ENCODE assay signal across 7 mouse cellular contexts in the genomic region with DNA sequence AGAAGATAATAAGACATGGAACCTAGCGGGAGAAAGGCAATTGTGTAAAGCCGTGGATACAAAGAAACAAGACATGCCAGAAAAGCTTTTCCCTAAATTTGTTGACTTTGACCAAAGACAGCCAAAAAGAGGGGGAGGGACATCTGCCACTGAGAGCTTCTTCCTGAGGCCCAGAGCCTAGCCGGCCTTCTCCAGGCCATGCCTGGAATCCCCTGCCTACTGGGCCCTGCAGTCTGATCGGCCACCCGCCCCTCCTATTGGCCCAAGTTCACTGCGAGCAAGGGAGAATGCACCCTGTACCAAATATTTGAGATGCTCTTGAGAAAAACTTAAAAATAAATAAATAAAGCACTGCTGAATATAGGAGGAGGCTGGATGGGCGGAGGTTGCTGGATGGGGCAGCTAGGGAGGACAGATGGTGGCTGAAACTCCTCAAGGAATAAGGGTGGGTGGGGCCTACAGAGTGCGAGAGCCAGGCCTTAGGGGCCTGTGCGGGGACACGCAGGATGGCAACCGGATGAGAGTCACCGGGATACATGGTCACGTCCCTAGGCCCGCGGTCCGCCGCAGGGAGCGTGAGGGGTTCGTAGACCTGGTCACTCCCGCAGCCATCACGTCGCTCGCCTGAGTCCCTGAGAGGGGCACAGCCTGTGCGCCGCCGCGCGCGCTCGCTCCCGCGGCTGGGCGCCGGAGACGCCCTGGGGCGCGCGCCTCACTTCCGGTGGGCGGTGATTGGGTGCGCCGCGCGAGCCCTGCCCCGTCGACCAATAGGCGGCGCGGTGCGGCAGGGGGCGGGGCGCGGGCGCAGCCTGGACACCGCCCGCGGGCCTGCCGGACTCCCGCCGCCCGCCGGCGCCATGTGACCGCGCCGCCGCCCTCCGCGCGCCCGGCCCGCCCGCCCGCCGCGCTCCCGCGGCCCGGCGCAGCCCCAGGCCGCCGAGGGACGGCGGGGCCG. TPM values are rescaled to one million over a fixed set of nuclear protein-coding genes. Genes with fewer than 3 reads are reported as not detected.
DNase-seq lines count a peak whose midpoint lies in the region; ATAC-seq and TF ChIP-seq lines count a peak whose summit lies in the region.

Gene Pacs2, plus strand, starts transcription at position 905 of the 955 bp plus-strand sequence.

- no peak for TF ChIP-seq CTCF in spleen, adult 2 months (IDR thresholded peaks at IDR 0.05; ENCODE audit: extremely low read depth, insufficient read depth, insufficient read length, insufficient replicate concordance)

- WGBS in embryonic facial prominence, embryonic 10.5 days: 11% methylated on average over 85 of the region's 85 CpGs
- WGBS in limb, embryonic 12.5 days: 4% methylated on average over 50 of the region's 85 CpGs
- WGBS in midbrain, embryonic 15.5 days: 2% methylated on average over 82 of the region's 85 CpGs
- 8% methylated on average over 62 of the region's 85 CpGs for WGBS in spleen, adult 2 months

- peak within 1 kb of the TSS; percentile 95 for H3K27ac ChIP-seq in embryonic facial prominence, embryonic 10.5 days (replicated peaks)
- H3K27ac ChIP-seq in limb, embryonic 12.5 days: peak within 1 kb of the TSS; percentile 87
- peak within 1 kb of the TSS; percentile 93 for H3K27ac ChIP-seq in midbrain, embryonic 15.5 days
- peak within 1 kb of the TSS; percentile 60 for H3K27ac ChIP-seq in spleen, adult 2 months (ENCODE audit: insufficient read depth, low read length)

- peak; percentile 74 for ATAC-seq in granulocyte monocyte progenitor cell, adult 5-6 weeks (replicated peaks; ENCODE audit: poor library complexity, severe bottlenecking)
- ATAC-seq in limb, embryonic 12.5 days (ENCODE audit: insufficient number of reproducible peaks, insufficient read depth, low FRiP score, low TSS enrichment, low read depth): peak; percentile 89
- peak; percentile 90 for ATAC-seq in midbrain, embryonic 15.5 days (replicated peaks)

- H3K9ac ChIP-seq in limb, embryonic 12.5 days (replicated peaks): peak within 1 kb of the TSS; percentile 82
- peak within 1 kb of the TSS; percentile 93 for H3K9ac ChIP-seq in midbrain, embryonic 15.5 days

- H3K4me3 ChIP-seq in embryonic facial prominence, embryonic 10.5 days: peak within 1 kb of the TSS; percentile 95
- H3K4me3 ChIP-seq in limb, embryonic 12.5 days (replicated peaks): peak within 1 kb of the TSS; percentile 88
- peak within 1 kb of the TSS; percentile 99 for H3K4me3 ChIP-seq in midbrain, embryonic 15.5 days
- peak within 1 kb of the TSS; percentile 77 for H3K4me3 ChIP-seq in spleen, adult 2 months (ENCODE audit: extremely low read depth, insufficient read depth, insufficient read length)

- DNase-seq in adrenal gland, postnatal 14 days: peak; percentile 97
- peak; percentile 95 for DNase-seq in embryonic facial prominence, embryonic 10.5 days (ENCODE audit: low spot score)
- peak; percentile 89 for DNase-seq in kidney, adult 11 months
- DNase-seq in spleen, adult 2 months (ENCODE audit: low read depth in 1 of 2, low spot score in 2 of 2): peak; percentile 70 to 92

- H3K9me3 ChIP-seq in embryonic facial prominence, embryonic 10.5 days: no peaks in the 10 kb centered on the region
- H3K9me3 ChIP-seq in limb, embryonic 12.5 days: no peaks in the 10 kb centered on the region
- no peaks in the 10 kb centered on the region for H3K9me3 ChIP-seq in midbrain, embryonic 15.5 days

- peak within 1 kb of the TSS; percentile 93 for H3K4me2 ChIP-seq in limb, embryonic 12.5 days
- H3K4me2 ChIP-seq in midbrain, embryonic 15.5 days: peak within 1 kb of the TSS; percentile 67

- H3K27me3 ChIP-seq in embryonic facial prominence, embryonic 10.5 days (replicated peaks; ENCODE audit: low read depth, poor library complexity, severe bottlenecking): no peaks in the 10 kb centered on the region
- H3K27me3 ChIP-seq in limb, embryonic 12.5 days: no peaks in the 10 kb centered on the region
- H3K27me3 ChIP-seq in midbrain, embryonic 15.5 days (replicated peaks): no peaks in the 10 kb centered on the region
- no peaks in the 10 kb centered on the region for H3K27me3 ChIP-seq in spleen, adult 2 months (ENCODE audit: control insufficient read depth, insufficient read depth, low read length)

- peaks cover 53% of the 10 kb centered on the region for H3K4me1 ChIP-seq in embryonic facial prominence, embryonic 10.5 days
- peaks cover 37% of the 10 kb centered on the region for H3K4me1 ChIP-seq in limb, embryonic 12.5 days (replicated peaks)
- peaks cover 43% of the 10 kb centered on the region for H3K4me1 ChIP-seq in midbrain, embryonic 15.5 days
- H3K4me1 ChIP-seq in spleen, adult 2 months (ENCODE audit: control insufficient read depth, insufficient read depth, insufficient read length): peaks cover 10% of the 10 kb centered on the region

- no peaks in the 10 kb centered on the region for H3K36me3 ChIP-seq in embryonic facial prominence, embryonic 10.5 days (replicated peaks)
- H3K36me3 ChIP-seq in limb, embryonic 12.5 days: no peaks in the 10 kb centered on the region
- H3K36me3 ChIP-seq in midbrain, embryonic 15.5 days (replicated peaks): no peaks in the 10 kb centered on the region
- no peaks in the 10 kb centered on the region for H3K36me3 ChIP-seq in spleen, adult 2 months (ENCODE audit: control insufficient read depth, insufficient read depth, low read length)

- peak; percentile 89 for TF ChIP-seq POLR2A in spleen, adult 2 months (IDR thresholded peaks at IDR 0.05; ENCODE audit: low read depth, low read length)

RNA-seq across cellular contexts. Expression of gene Pacs2, which starts in this region (rescaled TPM):
- 30.0 and 31.1 TPM in 2 replicates for total RNA-seq in adrenal gland, postnatal 14 days (2021)
- polyA plus RNA-seq in embryonic facial prominence, embryonic 10.5 days (2016; fragmentation: Nextera tagmentation; extraction: Ambion mirVana): 13.7 and 14.3 TPM in 2 replicates
- 23.7 and 28.5 TPM in 2 replicates for total RNA-seq in granulocyte monocyte progenitor cell, adult 5-6 weeks (2014; fragmentation: Nextera tagmentation)
- 6.9 and 8.8 TPM in 2 replicates for total RNA-seq in granulocyte monocyte progenitor cell, adult 5-6 weeks (2017)
- 15.8 and 17.9 TPM in 2 replicates for polyA plus RNA-seq in limb, embryonic 12.5 days (2016; fragmentation: Nextera tagmentation; extraction: Ambion mirVana)
- polyA plus RNA-seq in midbrain, embryonic 15.5 days (2015; fragmentation: Nextera tagmentation; extraction: Ambion mirVana): 34.6 and 35.1 TPM in 2 replicates
- 29.1 and 38.6 TPM in 2 replicates for polyA plus RNA-seq in spleen, adult 2 months (2012; rRNA removed)

Comparison
In these comparisons a context has a peak if more than half of its experiments do, and no peak if none do; other contexts are left out.
1. Peak in every context shown above with its lines: DNase-seq, ATAC-seq, H3K4me3 ChIP-seq and H3K27ac ChIP-seq.